Mouse (Mus musculus): ENCODE data around the gene Arfip1. TPM values are rescaled to one million over a fixed set of nuclear protein-coding genes. Genes with fewer than 3 reads are reported as not detected.
A peak's percentile ranks its signal among the peaks of the same experiment; 100 is the strongest.

Gene Arfip1
- total and polyA plus RNA-seq, 3 experiments, result 5.6 to 14.8 (median 14.8) TPM

GRCm38 (mm10) chr3:84447803-84448202 lies 134.6 kb downstream of the Arfip1 start:
- H3K9ac ChIP-seq (ENCODE audit: low read depth, low read length), result no peak overlapping the region

More at GRCm38 (mm10) chr3:84447803-84448202, 134.6 kb downstream of the Arfip1 start:
- DNase-seq, result peak in 1 of 2 experiments; percentile 24
- Histone ChIP-seq H3K4me3 (no peak overlapping the region), H3K27ac (no peak overlapping the region), H3K4me1 (ENCODE audit: control insufficient read depth, insufficient read depth, low read length) (peaks cover 4% of the 10 kb centered on the region; the same call in 1 of the 2 replicates), H3K79me2 (replicated peaks; ENCODE audit: control insufficient read depth, insufficient read depth, low read length) (no peaks in the 10 kb centered on the region), H3K27me3 (ENCODE audit: control insufficient read depth, insufficient read depth, low read length) (no peaks in the 10 kb centered on the region), H3K36me3 (ENCODE audit: control insufficient read depth, insufficient read depth, low read length) (no peaks in the 10 kb centered on the region)
- TF ChIP-seq POLR2A (IDR thresholded peaks at IDR 0.05; ENCODE audit: insufficient read depth, low read depth, low read length), result no peak
- TF ChIP-seq CTCF (IDR thresholded peaks at IDR 0.05), result no peak
- TF ChIP-seq EP300 (IDR thresholded peaks at IDR 0.05; ENCODE audit: insufficient read depth, low read depth, low read length), result no peak
- intact Hi-C loops (cut with DNase I), result no loop called here
- 53% methylated on average over 5 of the region's 5 CpGs for WGBS

Other genes starting within 250 kb of the Arfip1 start
- under 1 TPM; 0.59 to 0.60 TPM for gene Fhdc1, start 102.2 kb downstream of the Arfip1 start, total RNA-seq (2021)
- 0.09 and 0.39 TPM in 2 replicates for gene Fhdc1, start 102.2 kb downstream of the Arfip1 start, polyA plus RNA-seq (2012; rRNA removed)
- gene Tigd4, start 10.9 kb upstream of the Arfip1 start, total RNA-seq (2021), result under 1 TPM in 1 of 2 experiments, not detected in 1; 0.08 TPM
- not detected in 2 replicates for gene Tigd4, start 10.9 kb upstream of the Arfip1 start, polyA plus RNA-seq (2012; rRNA removed)
- gene Tmem154, start 83.6 kb upstream of the Arfip1 start, total RNA-seq (2021), result 1 to 10 TPM; 1.6 to 2.1 TPM
- 2.1 TPM in 2 replicates for gene Tmem154, start 83.6 kb upstream of the Arfip1 start, polyA plus RNA-seq (2012; rRNA removed)
- 10 to 100 TPM; 42.8 to 44.9 TPM for gene Fbxw7, start 232.6 kb upstream of the Arfip1 start, total RNA-seq (2021)
- 14.3 and 34.5 TPM in 2 replicates for gene Fbxw7, start 232.6 kb upstream of the Arfip1 start, polyA plus RNA-seq (2012; rRNA removed)